Mouse (Mus musculus) limb, embryonic 15.5 days (tissue): ENCODE results near the gene Dlg2. TPM values are rescaled to one million over a fixed set of nuclear protein-coding genes. Genes with fewer than 3 reads are reported as not detected.

Experiments used
- ATAC-seq: fragments of 200-750 bp; cut with Nextera tagmentation; 2 replicates; pipeline ENCODE4 v1.8.0; 2017; ENCODE audit warnings: low read depth, moderate TSS enrichment; ENCODE audit not compliant: insufficient number of reproducible peaks, low FRiP score, low TSS enrichment
- H3K27ac ChIP-seq: fragments of 300-500 bp; sonication (generic); 2 replicates; pipeline ENCODE4 v1.5.1; 2015; ENCODE audit warnings: moderate library complexity, mild to moderate bottlenecking, inconsistent platforms
- H3K27me3 ChIP-seq: fragments of 300-500 bp; sonication (generic); 2 replicates; pipeline ENCODE4 v1.6.1; 2015; ENCODE audit warnings: inconsistent platforms
- H3K36me3 ChIP-seq: fragments of 300-500 bp; sonication (generic); 2 replicates; pipeline ENCODE4 v1.6.1; 2015; ENCODE audit warnings: inconsistent platforms
- H3K4me1 ChIP-seq: fragments of 300-500 bp; sonication (generic); 2 replicates; pipeline ENCODE4 v1.6.1; 2015; ENCODE audit warnings: inconsistent platforms
- H3K4me2 ChIP-seq: fragments of 300-500 bp; sonication (generic); 2 replicates; pipeline ENCODE4 v1.6.1; 2015; ENCODE audit warnings: mild to moderate bottlenecking, inconsistent platforms
- H3K4me3 ChIP-seq: fragments of 300-500 bp; sonication (generic); 2 replicates; pipeline ENCODE4 v1.5.1; 2015; ENCODE audit warnings: mild to moderate bottlenecking, inconsistent platforms
- H3K9ac ChIP-seq: fragments of 300-500 bp; sonication (generic); 2 replicates; pipeline ENCODE4 v1.6.1; 2015; ENCODE audit warnings: inconsistent platforms
- H3K9me3 ChIP-seq: fragments of 300-500 bp; sonication (generic); 2 replicates; pipeline ENCODE4 v1.6.1; 2016; ENCODE audit warnings: inconsistent platforms
- WGBS: fragments of 180-500 bp; shearing (Covaris S2); methylation state at CpG from one replicate; pipeline ENCODE4 v1.1.7; 2015; 5-methylcytosine and 5-hydroxymethylcytosine counted together
- polyA plus RNA-seq: library from polyadenylated mRNA; unstranded; fragments of >200 nt; fragmentation: Nextera tagmentation; extraction: Ambion mirVana; gene quantifications from 2 replicates; pipeline ENCODE4 v1.2.1, GENCODE M21; 2015

Dlg2 gene
- polyA plus RNA-seq, 1 experiment from 2014 or later = 7.6 TPM

DNA sequence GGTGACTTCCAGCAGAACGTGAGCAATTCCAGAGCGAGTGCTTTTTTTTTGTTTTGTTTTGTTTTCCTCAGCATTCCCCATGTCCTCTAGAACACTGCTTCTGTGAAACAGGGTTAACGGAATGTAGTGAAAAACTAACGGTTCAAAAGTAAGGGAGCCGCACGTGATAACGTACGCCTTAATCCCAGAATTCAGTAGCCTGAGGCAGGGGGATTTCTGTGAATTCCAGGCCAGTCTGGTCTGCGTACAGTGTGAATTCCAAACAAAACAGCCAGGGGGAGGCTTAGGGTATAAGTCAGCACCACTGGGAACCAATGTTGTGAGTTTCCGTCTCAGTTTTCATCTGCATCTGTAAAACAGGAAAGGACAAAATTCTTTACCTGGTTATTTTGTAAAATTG lies 19.0 kb upstream of the Dlg2 start:
- 5% methylated on average over 10 of the region's 10 CpGs for WGBS
- H3K4me3 ChIP-seq = peak overlapping the region; percentile 78
- peak overlapping the region; percentile 96 for H3K27ac ChIP-seq
- peaks cover 6% of the 10 kb centered on the region; the same call in 1 of the 2 replicates for H3K36me3 ChIP-seq
- H3K27me3 ChIP-seq = no peaks in the 10 kb centered on the region
- H3K9ac ChIP-seq = peak overlapping the region; percentile 79
- ATAC-seq = 0 out of 2 replicates have a peak, but pooled peaks have one; percentile 25
- H3K4me1 ChIP-seq = peaks cover 12% of the 10 kb centered on the region; the same call in 1 of the 2 replicates
- peak overlapping the region; percentile 59 for H3K4me2 ChIP-seq
- no peaks in the 10 kb centered on the region for H3K9me3 ChIP-seq

DNA sequence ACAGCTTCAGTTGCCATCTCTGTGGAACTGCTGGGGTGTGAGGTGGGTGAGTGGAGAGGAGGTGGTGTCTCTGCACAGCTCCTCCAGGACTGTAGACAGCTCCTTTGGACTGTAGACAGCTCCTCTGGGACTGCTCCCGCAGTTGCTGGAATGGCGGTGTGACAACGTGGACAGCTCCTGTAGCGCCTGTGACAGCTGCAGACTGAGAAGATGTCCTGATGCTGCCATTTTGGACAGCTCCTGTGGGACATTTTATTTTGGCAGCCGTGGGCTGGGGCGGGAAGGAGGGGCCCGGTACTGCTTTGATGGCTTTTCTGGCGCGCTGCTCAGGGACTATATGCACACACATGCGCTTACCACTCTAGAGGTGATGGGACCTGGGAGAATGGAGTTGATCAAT lies 16.1 kb upstream of the Dlg2 start:
- Histone ChIP-seq H3K4me1 (peaks cover 12% of the 10 kb centered on the region; the same call in 1 of the 2 replicates), H3K4me2 (no peak overlapping the region), H3K9me3 (no peaks in the 10 kb centered on the region), H3K9ac (no peak overlapping the region), H3K27ac (no peak overlapping the region), H3K4me3 (no peak overlapping the region), H3K36me3 (no peaks in the 10 kb centered on the region), H3K27me3 (no peaks in the 10 kb centered on the region)
- no peak for ATAC-seq
- 46% methylated on average over 10 of the region's 10 CpGs for WGBS

DNA sequence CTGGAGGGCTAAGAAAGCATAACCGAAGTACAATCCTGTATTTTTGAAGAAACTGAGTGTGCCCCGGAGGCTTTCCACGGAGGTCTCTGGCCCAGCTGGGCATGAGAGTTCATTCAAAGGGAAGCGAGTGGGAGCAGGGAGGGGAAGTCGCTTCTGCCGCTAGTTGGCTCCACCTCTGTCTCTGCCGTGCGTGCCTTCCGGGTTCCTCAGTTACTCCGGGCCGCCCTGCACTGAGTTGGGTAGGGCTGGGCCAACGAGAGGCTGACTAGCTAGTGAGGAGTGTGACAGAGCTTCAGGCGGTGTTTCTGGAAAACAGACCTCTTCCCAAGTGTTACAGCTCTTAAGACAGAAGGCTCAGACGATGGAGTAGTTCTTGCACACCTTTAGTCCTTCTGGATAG lies 15.5 kb upstream of the Dlg2 start:
- Histone ChIP-seq H3K9ac (no peak overlapping the region), H3K4me1 (peaks cover 8% of the 10 kb centered on the region; the same call in 1 of the 2 replicates), H3K4me3 (no peak overlapping the region), H3K36me3 (no peaks in the 10 kb centered on the region), H3K4me2 (no peak overlapping the region), H3K27ac (no peak overlapping the region), H3K27me3 (no peaks in the 10 kb centered on the region), H3K9me3 (no peaks in the 10 kb centered on the region)
- ATAC-seq = no peak
- 20% methylated on average over 14 of the region's 14 CpGs for WGBS

DNA sequence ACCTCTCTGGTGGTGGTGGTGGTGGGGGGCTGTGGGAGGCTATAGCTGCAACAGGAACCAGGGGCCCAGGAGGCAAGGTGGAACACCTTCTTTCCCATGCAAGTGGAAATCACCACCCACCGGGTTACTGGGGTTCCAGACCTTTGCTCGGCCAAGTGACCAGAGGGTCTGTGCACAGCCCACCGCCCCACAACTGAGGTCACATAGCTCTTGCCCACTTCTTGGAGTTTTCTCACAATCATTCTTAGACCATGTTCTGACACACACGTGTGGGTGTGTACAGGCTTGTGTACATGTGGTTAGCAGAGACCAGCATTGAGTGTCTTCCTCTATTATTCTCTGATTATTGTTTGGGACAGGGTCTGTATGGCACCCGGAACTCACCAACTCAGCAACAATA lies 15.0 kb upstream of the Dlg2 start:
- H3K27me3 ChIP-seq = no peaks in the 10 kb centered on the region
- H3K4me2 ChIP-seq = no peak overlapping the region
- H3K4me1 ChIP-seq = 0 out of 2 replicates have a peak, but pooled peaks cover 5% of the 10 kb centered on the region
- H3K9me3 ChIP-seq = no peaks in the 10 kb centered on the region
- no peak overlapping the region for H3K4me3 ChIP-seq
- no peak for ATAC-seq
- 90% methylated on average over 5 of the region's 5 CpGs for WGBS
- no peaks in the 10 kb centered on the region for H3K36me3 ChIP-seq
- no peak overlapping the region for H3K9ac ChIP-seq
- no peak overlapping the region for H3K27ac ChIP-seq

DNA sequence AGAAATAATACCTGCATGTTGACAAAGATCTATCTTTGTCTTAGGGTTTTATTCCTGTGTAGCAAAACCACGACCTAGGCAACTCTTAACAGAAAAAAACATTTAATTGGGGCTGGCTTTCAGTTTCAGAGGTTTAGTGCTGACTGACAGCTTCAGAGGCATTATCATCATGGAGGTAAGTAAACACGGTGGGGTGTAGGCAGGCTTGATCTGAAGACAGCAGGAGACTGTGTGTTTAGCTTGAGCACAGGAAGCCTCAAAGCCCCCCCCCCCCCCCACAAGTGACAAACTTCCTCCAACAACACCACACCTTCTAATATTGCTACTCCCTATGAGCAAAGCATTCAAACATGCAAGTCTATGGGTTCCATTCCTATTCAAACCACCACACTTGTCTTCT lies 3.0 kb upstream of the Dlg2 start:
- H3K9me3 ChIP-seq = no peaks in the 10 kb centered on the region
- H3K9ac ChIP-seq = no peak overlapping the region
- no peak for ATAC-seq
- peaks cover 6% of the 10 kb centered on the region for H3K36me3 ChIP-seq
- H3K4me2 ChIP-seq = no peak overlapping the region
- H3K27ac ChIP-seq = no peak overlapping the region
- no peaks in the 10 kb centered on the region; the same call in 1 of the 2 replicates for H3K27me3 ChIP-seq
- 0 out of 2 replicates have a peak, but pooled peaks cover 12% of the 10 kb centered on the region for H3K4me1 ChIP-seq
- no peak overlapping the region for H3K4me3 ChIP-seq
- 72% methylated on average over 2 of the region's 2 CpGs for WGBS

DNA sequence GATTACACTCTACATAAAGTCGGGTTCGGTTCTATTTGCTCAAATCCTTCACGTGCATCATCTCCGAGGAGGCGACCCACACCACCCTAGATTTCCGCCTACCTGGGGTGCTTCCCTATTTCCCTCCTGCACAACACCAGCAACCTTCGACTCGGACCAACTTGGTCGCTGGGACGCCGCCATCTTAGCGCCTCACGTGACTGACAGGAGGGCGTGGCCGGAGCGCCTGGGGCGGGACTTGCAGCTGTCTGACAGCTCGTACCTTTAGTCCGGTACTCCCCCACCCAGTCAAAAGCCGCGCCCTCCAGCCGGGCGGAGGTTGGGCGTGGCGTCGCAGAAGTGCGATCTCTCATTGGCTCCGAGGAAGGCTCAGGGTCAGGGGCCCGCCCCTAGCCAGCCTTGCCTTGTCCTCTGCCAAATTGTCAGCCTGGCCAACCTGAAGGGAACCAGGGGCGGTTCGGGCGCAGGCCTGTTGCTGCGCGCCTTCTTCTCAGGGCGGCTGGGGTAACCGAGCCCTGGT lies 619 bp upstream of the Dlg2 start, which contains the start of gene Tmem126b:
TSS of gene Tmem126b (minus strand) at position 209 of the 520 bp plus-strand sequence.
- peak within 1 kb of the TSS; percentile 68 for H3K4me3 ChIP-seq
- H3K9me3 ChIP-seq = no peaks in the 10 kb centered on the region
- no peaks in the 10 kb centered on the region for H3K36me3 ChIP-seq
- under 1% methylated on average over 36 of the region's 36 CpGs for WGBS
- no peaks in the 10 kb centered on the region; the same call in 1 of the 2 replicates for H3K27me3 ChIP-seq
- 0 out of 2 replicates have a peak, but pooled peaks cover 12% of the 10 kb centered on the region for H3K4me1 ChIP-seq
- peak within 1 kb of the TSS; percentile 56 for H3K9ac ChIP-seq
- H3K27ac ChIP-seq = peak within 1 kb of the TSS; percentile 82
- ATAC-seq = peak; percentile 100
- H3K4me2 ChIP-seq = peak within 1 kb of the TSS; percentile 96

DNA sequence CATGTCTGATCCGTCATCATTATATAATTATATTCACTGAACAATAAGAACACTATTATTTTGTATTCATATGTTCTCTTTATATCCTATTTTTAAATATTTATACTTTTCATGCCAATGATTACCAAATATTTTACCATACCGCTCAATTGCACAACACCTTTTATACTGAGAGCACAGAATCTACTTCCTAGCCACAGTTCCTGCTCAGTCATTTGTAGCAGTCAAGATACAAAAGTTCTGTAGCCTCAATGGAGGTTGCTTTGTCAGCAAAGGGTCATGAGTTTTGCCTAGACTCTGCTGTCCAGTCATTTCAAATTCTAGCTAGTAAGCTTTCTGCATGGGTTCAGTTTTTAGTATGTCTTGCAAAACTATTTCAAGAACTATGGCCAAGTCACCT lies 6.1 kb downstream of the Dlg2 start:
- Histone ChIP-seq H3K4me1 (no peaks in the 10 kb centered on the region), H3K27ac (no peak overlapping the region), H3K9ac (no peak overlapping the region), H3K9me3 (no peaks in the 10 kb centered on the region), H3K4me3 (no peak overlapping the region), H3K27me3 (no peaks in the 10 kb centered on the region), H3K36me3 (no peaks in the 10 kb centered on the region), H3K4me2 (no peak overlapping the region)
- no peak for ATAC-seq
- 91% methylated on average over 2 of the region's 2 CpGs for WGBS

DNA sequence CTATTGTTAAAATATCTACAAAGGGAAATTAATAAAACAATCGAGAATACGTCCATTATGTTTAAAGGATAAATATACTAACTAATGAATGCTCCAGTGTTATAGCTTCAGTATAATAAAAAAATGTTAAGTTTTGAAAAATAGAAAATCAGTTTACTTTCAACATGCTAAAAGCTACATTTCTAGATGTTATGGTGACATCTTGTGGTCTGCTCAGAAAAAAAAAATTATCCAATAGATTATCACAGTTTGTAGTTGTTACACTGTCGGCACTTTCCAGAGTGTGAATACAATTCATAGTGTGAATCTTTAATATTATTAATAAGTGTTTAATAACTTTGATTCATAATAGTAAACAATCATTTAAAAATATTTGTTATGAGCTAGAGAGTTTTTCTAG lies 31.7 kb downstream of the Dlg2 start:
- H3K9me3 ChIP-seq = no peaks in the 10 kb centered on the region
- H3K9ac ChIP-seq = no peak overlapping the region
- WGBS = 70% methylated on average over 3 of the region's 3 CpGs
- H3K36me3 ChIP-seq = no peaks in the 10 kb centered on the region
- no peak overlapping the region for H3K27ac ChIP-seq
- no peaks in the 10 kb centered on the region for H3K4me1 ChIP-seq
- ATAC-seq = no peak
- H3K4me2 ChIP-seq = no peak overlapping the region
- no peak overlapping the region for H3K4me3 ChIP-seq
- no peaks in the 10 kb centered on the region for H3K27me3 ChIP-seq

DNA sequence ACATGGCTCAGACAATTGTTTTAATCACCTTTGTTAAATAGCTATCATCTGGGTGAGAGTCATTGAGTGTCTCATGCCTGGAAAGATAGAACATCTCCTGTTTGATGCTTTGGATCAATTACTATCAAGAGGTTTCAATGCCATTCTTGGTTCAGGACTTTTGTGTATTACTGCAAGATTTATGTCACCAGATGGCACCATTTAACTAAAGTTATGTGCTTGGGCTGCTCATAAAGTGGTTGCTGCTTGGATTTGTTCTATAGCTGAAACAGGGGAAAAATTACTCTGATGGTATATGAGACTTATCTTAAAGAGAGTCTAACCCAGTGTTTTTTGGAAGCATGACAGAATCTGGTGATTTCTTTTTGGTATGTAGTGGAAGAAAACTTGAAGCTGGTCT lies 35.8 kb downstream of the Dlg2 start:
- no peak overlapping the region for H3K4me2 ChIP-seq
- H3K4me1 ChIP-seq = no peaks in the 10 kb centered on the region
- no peak for ATAC-seq
- H3K9me3 ChIP-seq = no peaks in the 10 kb centered on the region
- H3K27ac ChIP-seq = no peak overlapping the region
- no peaks in the 10 kb centered on the region for H3K36me3 ChIP-seq
- H3K9ac ChIP-seq = no peak overlapping the region
- H3K4me3 ChIP-seq = no peak overlapping the region
- H3K27me3 ChIP-seq = no peaks in the 10 kb centered on the region

DNA sequence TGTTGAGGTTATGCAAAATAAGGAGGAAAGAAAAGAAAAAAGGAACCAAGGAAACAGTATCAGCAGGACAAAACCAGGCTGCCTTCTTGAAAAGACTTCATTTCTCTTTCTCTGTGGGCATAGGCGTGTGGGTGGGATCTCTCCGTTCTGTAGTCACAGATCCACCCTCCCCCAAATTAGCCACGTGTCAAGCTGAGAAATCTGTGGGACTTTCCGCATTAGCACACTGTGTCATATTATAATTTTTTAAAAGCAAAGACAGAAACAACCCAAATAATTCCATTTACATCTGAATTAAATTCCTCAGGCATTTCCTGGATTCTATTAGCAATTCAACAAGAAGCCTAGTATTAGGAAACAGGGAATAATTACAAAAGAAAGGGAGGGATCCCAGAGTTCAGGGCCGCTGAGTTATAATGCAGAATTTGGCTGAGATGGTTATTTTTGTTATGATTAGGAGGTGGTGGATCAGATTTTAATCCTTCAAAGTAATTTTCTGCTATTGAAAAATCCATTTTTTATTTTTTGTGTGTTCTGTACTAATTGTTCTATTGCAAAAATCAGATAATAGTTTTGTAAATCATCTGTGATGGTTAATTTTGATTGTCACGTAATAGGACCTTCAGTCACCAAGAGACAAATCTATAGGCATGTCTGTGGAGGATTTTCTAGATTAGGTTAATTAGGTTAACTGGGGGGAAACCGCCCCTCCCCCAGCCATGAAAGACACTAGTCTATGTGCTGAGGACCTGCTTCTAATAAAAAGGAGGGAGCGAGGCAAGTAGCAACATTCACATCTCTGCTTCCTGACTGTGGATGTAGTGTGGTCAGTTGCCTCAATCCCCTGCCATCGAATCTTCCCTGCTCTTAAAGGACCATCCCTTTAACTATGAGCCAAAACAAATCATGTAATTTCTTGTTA lies 63.3 kb downstream of the Dlg2 start:
- WGBS = 57% methylated on average over 9 of the region's 9 CpGs
- Histone ChIP-seq H3K27ac (no peak overlapping the region), H3K9me3 (no peaks in the 10 kb centered on the region), H3K36me3 (no peaks in the 10 kb centered on the region), H3K9ac (no peak overlapping the region), H3K27me3 (no peaks in the 10 kb centered on the region), H3K4me3 (no peak overlapping the region), H3K4me2 (no peak overlapping the region), H3K4me1 (no peaks in the 10 kb centered on the region)
- no peak for ATAC-seq

DNA sequence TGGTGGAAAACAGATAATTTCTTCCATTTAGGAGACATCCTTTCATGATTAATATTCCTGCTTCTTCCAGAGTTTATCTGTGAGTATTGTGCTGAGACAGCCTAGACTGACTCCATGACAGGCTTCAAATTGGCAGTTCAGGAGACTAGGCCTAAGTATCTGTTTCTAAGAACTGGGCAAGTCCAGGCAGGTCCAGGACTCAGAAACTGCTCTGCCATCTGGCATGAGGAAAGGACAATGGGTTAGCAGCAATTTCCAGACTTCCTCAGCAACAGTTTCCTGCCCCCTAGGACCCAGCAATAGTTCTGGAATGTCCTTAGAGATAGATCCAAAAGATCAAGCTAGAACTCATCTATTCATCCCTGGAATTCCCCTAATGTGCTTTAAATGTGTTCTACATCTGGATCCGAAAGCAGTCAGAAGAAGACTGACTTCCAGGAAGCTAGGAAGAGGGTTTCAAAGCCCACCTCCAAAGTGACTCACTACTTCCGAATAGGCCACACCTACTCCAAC lies 64.4 kb downstream of the Dlg2 start:
- Histone ChIP-seq H3K36me3 (no peaks in the 10 kb centered on the region), H3K9me3 (no peaks in the 10 kb centered on the region), H3K4me1 (no peaks in the 10 kb centered on the region), H3K27me3 (no peaks in the 10 kb centered on the region), H3K27ac (no peak overlapping the region), H3K4me2 (no peak overlapping the region), H3K4me3 (no peak overlapping the region), H3K9ac (no peak overlapping the region)
- no peak for ATAC-seq
- WGBS = 79% methylated on average over 2 of the region's 2 CpGs

DNA sequence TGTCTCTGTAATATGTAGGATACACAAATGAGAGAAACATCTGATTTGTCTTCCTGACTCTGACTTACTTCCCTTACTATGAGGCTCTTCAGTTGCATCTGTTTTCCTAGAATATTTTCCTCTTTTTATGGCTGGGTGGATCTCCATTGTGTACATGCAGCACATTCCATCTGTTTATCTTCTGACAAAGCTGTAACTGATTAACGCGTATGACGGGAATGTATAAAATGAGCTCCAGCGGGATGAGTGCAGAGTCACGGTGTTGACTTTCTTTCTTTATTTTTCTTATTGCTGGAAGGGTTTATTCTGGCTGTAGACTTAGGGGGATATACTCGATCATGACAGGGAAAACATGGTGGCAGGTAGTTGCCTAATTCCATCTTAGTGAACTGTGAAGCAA lies 76.9 kb downstream of the Dlg2 start:
- no peak for ATAC-seq
- no peaks in the 10 kb centered on the region for H3K36me3 ChIP-seq
- H3K4me3 ChIP-seq = no peak overlapping the region
- H3K9ac ChIP-seq = no peak overlapping the region
- H3K27ac ChIP-seq = no peak overlapping the region
- WGBS = 72% methylated on average over 6 of the region's 6 CpGs
- no peak overlapping the region for H3K4me2 ChIP-seq
- H3K9me3 ChIP-seq = no peaks in the 10 kb centered on the region
- no peaks in the 10 kb centered on the region for H3K4me1 ChIP-seq
- H3K27me3 ChIP-seq = no peaks in the 10 kb centered on the region
